Mouse (Mus musculus) fibroblast of lung, adult 2 months (primary cell): ENCODE measurements at regions not wholly inside any gene's neighbourhood (a gene's known extent, or its start where the extent isn't known, plus 50 kb on each side); places are given as distances from the start of the nearest gene placed in this dataset.

Experiments used
- DNase-seq: peaks from one replicate; pipeline ENCODE4 v3.0.0-alpha.2; 2011; ENCODE audit warnings: low read depth

DNA sequence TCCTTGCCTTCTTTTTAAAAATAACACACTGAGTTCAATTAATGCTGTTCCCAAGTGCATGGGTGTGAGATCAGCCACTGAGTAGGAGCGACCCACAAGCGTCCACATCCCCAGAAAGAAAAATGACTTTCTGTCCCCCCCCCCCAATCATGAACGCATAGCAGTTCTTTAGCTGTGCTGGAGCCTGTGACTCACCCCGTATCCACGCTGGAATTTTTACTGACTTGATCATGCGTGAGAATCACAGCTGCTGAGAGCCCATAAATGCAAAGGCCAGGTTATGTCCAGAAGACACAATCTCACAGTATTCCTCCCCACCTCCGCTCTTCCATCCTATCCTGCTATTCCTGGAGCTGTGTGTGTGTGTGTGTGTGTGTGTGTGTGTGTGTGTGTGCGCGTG is 53.3 kb downstream of the Fos start:
- DNase-seq: no peak

DNA sequence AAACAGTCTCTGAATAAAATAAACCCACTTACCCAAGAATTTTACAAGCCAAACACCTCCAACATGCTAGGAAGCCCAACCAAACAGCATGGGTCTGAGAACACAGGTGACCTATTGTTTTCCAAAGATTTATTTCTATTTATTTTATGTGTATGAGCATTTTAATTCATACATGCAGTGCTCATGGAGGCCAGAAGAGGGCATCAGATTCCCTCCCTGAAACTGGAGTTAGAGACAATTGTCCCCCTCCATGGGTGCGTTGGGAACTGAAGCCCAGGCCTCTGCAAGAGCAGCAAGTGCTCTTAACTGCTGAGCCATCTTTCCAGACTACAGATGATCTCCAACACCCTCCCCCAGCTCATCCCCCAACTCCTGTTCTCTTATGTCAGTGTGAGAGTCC is 57.9 kb downstream of the Fos start:
- no peak for DNase-seq

DNA sequence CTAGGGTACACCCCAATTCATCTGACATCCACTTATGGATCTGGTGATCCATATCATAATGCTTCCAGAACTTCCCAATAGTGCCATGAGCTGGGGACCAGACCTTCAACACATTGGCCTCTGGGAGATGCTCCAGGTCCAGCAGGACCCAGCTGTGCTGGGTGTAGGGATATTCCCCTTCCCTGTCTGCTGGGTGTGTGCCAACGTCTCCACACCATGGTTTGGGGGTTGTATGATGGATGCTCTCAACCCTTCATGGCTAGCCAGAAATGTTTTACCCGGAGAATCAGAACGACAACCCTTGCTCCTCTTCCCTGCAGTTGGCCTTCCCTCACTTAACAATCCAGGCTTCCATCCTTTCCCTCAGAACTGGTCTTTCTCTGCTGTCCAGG is 58.5 kb downstream of the Fos start:
- DNase-seq: no peak

DNA sequence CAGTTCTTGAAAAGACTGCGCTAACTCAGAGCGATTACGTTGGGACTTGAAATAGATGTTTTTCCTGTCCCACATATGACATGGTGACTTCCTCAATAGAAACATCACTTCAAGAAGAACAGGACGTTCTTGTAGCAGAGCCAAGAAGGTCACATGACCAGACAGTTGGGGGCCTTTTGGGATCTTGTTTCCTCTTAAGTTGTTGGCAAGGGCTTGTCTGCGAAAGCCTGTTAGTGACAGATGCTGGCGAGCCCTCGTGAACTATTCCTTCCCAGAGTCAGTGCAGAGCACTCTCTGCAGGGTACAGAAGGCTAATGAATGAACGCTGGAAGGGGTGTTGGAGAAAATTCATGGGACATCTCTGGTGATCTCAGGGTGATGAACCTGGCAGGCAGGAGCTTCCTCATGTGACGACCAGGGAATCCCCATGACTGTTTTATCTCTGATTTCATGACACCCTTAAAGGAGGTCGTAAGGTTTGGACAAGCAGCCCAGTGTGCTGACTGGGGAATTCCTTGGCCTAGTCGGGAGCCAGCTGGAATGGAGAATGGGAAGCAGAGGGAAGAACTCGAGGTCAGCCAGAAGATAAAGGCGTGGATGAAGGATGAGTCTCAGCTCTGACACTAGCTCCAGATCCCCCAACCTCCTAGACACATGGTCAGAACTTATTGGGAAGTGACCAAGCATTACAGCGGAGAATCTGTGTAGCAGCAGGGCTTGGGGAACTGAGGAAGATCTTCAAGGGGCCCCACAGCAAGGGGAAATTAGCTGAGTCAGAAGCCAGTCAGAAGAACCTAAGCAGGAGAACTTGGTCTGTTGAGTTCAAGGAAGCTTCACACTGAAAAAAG is 59.1 kb downstream of the Fos start:
- no peak for DNase-seq

DNA sequence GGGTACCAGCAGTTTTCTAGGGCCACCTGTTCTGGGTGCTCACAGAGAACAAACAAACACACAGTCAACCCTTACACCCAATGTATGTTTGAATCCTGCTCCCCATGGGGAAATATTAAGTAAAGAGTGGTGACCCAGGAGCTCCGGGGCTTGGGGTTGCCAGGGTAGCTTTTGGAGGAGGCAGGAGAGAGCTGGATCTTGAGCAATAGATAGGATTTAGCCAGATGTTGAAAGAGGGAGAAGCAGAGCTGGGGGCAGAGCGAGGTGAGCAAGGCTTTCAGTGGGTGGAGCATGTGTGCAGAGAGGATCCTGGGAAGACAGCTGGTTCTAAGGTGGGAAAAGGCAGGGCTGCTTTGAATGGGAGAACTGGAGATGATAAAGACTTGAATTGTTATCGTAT is 59.9 kb downstream of the Fos start:
- DNase-seq: no peak

DNA sequence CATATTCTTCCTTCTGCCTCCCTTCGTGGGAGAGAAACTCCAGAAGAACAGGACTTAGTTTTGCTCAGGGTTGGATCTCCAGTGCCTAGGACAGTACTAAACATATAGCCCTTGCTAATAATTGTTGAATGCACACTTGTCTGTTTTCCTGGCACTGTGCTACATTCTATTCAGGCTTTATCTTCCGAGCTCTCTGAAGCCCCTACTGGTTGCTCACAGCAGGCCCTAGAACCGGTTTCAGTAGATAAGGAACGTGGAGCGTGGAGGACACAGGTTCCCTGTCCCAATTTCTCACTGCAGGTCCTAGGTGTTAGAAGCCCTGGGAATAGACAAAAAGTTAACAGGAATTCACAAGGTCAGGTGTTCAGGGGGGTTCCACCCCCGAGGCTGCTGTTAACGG is 59.4 kb upstream of the Jdp2 start:
- no peak for DNase-seq

DNA sequence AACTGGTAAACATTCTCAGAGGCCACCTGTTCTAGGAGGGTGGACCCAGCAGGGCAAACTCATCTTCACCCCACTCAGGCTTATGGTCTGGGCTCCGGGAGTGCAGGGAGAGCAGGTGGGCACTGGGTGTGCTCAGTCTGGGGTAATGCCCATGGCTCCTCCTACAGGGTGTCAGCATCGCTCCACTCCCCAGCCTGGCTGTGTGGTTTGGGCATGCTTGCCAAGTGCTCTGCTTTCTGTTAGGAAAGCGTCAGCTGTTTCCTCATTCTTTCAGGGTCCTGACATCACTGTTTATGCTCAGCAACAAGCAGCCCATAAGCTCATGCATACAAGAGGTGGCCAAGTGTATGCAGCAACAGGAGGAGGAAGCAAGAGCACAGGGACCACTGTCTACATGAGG is 57.7 kb upstream of the Jdp2 start:
- peak; percentile 84 for DNase-seq

DNA sequence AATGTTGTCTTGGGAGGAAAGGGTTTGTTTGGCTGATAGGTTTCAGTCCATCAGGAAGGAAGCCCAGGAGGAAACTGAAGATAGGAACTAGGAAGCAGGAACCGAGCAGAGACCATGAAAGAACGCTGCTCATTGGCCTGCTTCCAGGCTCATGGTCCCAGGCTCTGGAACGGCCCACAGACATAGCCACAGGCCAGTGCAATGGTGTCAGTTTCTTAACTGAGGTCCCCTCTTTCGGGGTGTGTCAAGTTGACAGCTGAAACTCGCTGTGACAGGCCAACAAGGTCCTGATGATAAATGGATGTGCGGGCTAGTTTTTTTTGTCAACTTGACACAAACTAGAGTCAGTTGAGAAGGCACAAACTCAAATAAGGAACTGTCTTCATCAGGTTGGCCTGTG is 55.9 kb upstream of the Jdp2 start:
- DNase-seq: no peak

DNA sequence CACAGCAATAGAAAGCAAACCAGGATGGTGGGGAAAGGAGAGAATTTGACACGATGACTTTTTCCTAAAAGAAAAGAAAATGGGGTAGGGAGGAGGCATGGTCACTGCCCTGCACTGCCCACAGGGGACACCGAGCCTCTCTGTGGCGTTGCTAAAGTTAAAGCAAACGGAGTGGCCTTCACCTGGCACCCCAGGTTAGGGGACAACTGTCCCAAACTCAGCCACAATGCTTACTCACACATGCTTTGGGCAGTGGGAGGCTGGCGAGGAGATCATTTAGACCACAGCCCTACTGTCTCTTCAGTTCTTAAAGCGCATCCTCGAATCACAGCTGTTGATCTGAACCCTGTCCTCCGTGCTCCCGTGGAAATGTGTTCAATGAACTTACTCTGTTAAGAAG is 55.3 kb upstream of the Jdp2 start:
- no peak for DNase-seq

DNA sequence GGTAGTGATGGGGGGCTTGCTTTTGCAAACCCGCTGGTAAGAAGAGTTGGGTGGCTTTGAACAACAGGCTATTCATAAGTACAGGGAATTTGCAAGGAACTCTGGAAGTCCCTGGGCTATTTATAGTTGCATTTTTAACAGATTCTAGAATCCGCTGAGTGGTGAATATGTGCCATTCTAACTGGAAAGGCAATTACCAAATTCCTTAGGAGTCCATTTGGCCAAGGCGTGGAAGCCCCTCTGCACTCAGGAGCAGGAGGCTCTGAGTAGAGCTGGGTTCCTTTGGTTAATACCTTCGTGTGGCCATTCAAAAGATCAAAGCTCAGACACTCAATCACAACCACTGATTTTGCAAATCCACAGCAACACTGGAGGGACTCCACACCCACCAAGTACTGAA is 54.0 kb upstream of the Jdp2 start:
- DNase-seq: no peak

DNA sequence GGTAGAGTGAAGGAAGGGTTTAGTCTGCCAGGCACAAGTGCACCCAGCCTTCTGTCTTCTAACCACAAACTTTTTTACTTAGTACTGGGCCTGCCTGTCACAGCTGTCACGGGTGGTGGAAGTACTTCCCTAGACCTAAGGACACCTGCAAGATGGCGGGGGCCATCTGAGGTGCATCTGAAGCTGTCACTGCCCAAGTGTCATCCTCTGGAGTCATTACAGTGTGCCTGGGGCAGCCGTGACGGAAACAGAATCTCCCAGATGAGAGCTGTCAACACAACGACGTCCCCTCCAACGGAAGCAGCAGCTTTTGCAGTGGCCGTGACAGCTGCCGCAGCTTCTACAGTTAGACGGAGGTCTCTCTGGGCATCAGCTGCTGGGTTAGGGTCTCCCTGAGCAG is 53.1 kb upstream of the Jdp2 start:
- DNase-seq: no peak

DNA sequence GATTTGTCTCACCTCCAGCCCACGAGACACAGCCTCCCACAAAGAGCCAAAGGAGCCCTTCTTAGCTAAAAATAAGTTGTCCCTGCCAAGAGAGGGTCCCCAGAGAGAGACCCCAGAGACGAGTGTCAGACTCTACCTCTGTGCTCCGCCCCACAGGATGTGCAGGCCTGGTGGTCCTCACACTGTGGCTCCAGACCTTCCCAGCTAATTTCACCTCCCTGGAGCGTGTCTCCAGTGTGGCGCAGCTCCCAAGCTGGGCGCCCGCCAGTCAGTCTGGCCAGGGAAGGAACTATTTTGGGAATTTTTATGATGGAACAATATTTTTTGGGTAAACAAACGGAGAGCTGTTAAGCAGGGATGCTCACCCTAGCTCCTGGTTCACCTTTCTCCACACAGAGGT is 50.8 kb upstream of the Jdp2 start:
- DNase-seq: peak; percentile 56
